Mouse (Mus musculus) intestine, postnatal 0 days (tissue): Measurements from ENCODE around the gene Uggt2. TPM values are rescaled to one million over a fixed set of nuclear protein-coding genes. Genes with fewer than 3 reads are reported as not detected.

ENCODE experiments used
- ATAC-seq: fragments of 200-750 bp; cut with Nextera tagmentation; 2 replicates; pipeline ENCODE4 v1.8.0; 2017; ENCODE audit warnings: mild to moderate bottlenecking, moderate TSS enrichment, moderate library complexity
- H3K27ac ChIP-seq: fragments of 300-500 bp; sonication (generic); 2 replicates; pipeline ENCODE4 v1.5.1; 2014; ENCODE audit warnings: mild to moderate bottlenecking, low read depth, low read length, moderate library complexity
- H3K27me3 ChIP-seq: fragments of 300-500 bp; sonication (generic); replicated peaks from 2 replicates; pipeline ENCODE4 v1.6.1; 2014; ENCODE audit warnings: low read length, mixed read lengths; ENCODE audit not compliant: control insufficient read depth, insufficient read depth
- H3K36me3 ChIP-seq: fragments of 300-500 bp; sonication (generic); 2 replicates; pipeline ENCODE4 v1.6.1; 2014; ENCODE audit warnings: mild to moderate bottlenecking, moderate library complexity; ENCODE audit not compliant: control insufficient read depth, insufficient read depth
- H3K4me1 ChIP-seq: fragments of 300-500 bp; sonication (generic); replicated peaks from 2 replicates; pipeline ENCODE4 v1.6.1; 2014; ENCODE audit warnings: antibody characterized with exemption, low read length, mixed read lengths; ENCODE audit not compliant: control insufficient read depth, insufficient read depth
- H3K4me2 ChIP-seq: fragments of 300-500 bp; sonication (generic); replicated peaks from 2 replicates; pipeline ENCODE4 v1.6.1; 2014; ENCODE audit warnings: low read depth, mild to moderate bottlenecking, moderate library complexity
- H3K4me3 ChIP-seq: fragments of 300-500 bp; sonication (generic); 2 replicates; pipeline ENCODE4 v1.5.1; 2014; ENCODE audit warnings: low read depth, low read length
- H3K9ac ChIP-seq: fragments of 300-500 bp; sonication (generic); 2 replicates; pipeline ENCODE4 v1.6.1; 2014; ENCODE audit warnings: mild to moderate bottlenecking, low read depth, low read length
- H3K9me3 ChIP-seq: fragments of 300-500 bp; sonication (generic); 2 replicates; pipeline ENCODE4 v1.6.1; 2016; ENCODE audit warnings: mixed run types; ENCODE audit not compliant: control insufficient read depth
- CTCF ChIP-seq: sonication (generic); IDR thresholded peaks from 2 replicates; pipeline ENCODE4 v1.5.1; 2016; ENCODE audit warnings: low read depth, mild to moderate bottlenecking, control low read depth, antibody characterized with exemption, moderate library complexity
- WGBS: fragments of 180-500 bp; shearing (Covaris S2); extraction: QIAGEN DNeasy Blood & Tissue Kit; methylation state at CpG from one replicate; pipeline ENCODE4 v1.1.7; 2014; 5-methylcytosine and 5-hydroxymethylcytosine counted together
- polyA plus RNA-seq: library from polyadenylated mRNA; unstranded; fragments of >200 nt; fragmentation: Nextera tagmentation; extraction: Ambion mirVana; gene quantifications from 2 replicates; pipeline ENCODE4 v1.2.1, GENCODE M21; 2015

Uggt2 gene
- polyA plus RNA-seq, 1 experiment from 2014 or later = 1.6 TPM

DNA sequence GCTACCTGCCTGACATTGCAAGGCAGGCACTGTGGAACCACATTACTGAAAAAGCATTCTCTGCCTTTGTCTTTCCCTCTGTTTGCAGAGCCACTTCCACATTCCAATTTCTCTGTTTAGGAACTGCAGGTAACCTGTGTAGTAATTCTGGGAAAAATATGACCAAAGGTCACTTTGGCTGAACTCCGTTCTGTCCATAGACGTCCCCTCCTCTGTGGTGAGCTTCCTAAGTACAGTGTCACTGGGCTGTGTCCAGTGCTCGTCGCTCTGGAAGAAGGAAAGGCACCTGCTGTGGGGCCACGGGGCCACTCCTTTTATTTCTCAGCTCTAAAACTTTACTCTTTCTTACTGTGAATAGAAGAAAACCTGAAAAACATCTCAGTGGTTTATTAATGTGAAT is 118.9 kb downstream of the Uggt2 start:
- 55% methylated on average over 5 of the region's 5 CpGs for WGBS
- no peak overlapping the region for H3K4me3 ChIP-seq
- ATAC-seq = no peak
- no peaks in the 10 kb centered on the region for H3K9me3 ChIP-seq
- no peak overlapping the region for H3K27ac ChIP-seq
- H3K27me3 ChIP-seq = no peaks in the 10 kb centered on the region
- H3K36me3 ChIP-seq = peaks cover 48% of the 10 kb centered on the region
- H3K9ac ChIP-seq = no peak overlapping the region
- H3K4me1 ChIP-seq = no peaks in the 10 kb centered on the region
- H3K4me2 ChIP-seq = no peak overlapping the region
- TF ChIP-seq CTCF = no peak

GRCm38 (mm10) chr14:118979571-118980325 is 119.5 kb downstream of the Uggt2 start:
- Histone ChIP-seq H3K4me1 (no peaks in the 10 kb centered on the region), H3K9me3 (no peaks in the 10 kb centered on the region), H3K36me3 (peaks cover 54% of the 10 kb centered on the region), H3K27ac (no peak overlapping the region), H3K4me3 (no peak overlapping the region), H3K27me3 (no peaks in the 10 kb centered on the region), H3K4me2 (no peak overlapping the region), H3K9ac (no peak overlapping the region)
- 83% methylated on average over 7 of the region's 7 CpGs for WGBS
- no peak for ATAC-seq
- TF ChIP-seq CTCF = no peak

- 84% methylated on average over 8 of the region's 8 CpGs for WGBS
- Histone ChIP-seq H3K27me3 (no peaks in the 10 kb centered on the region), H3K4me2 (no peak overlapping the region), H3K27ac (no peak overlapping the region), H3K36me3 (peaks cover 65% of the 10 kb centered on the region), H3K9ac (no peak overlapping the region), H3K9me3 (no peaks in the 10 kb centered on the region), H3K4me1 (no peaks in the 10 kb centered on the region), H3K4me3 (no peak overlapping the region)
- no peak for TF ChIP-seq CTCF
- ATAC-seq = no peak
These were observed 122.0 kb downstream of the Uggt2 start for GRCm38 (mm10) chr14:118977136-118977816.

- Histone ChIP-seq H3K9me3 (no peaks in the 10 kb centered on the region), H3K9ac (no peak overlapping the region), H3K4me1 (no peaks in the 10 kb centered on the region), H3K4me2 (no peak overlapping the region), H3K4me3 (no peak overlapping the region), H3K27me3 (no peaks in the 10 kb centered on the region), H3K27ac (no peak overlapping the region), H3K36me3 (peaks cover 87% of the 10 kb centered on the region)
- no peak for ATAC-seq
- 97% methylated on average over 6 of the region's 6 CpGs for WGBS
- no peak for TF ChIP-seq CTCF
These were observed 127.0 kb downstream of the Uggt2 start for GRCm38 (mm10) chr14:118972268-118972667.

- no peak overlapping the region for H3K27ac ChIP-seq
- no peaks in the 10 kb centered on the region for H3K4me1 ChIP-seq
- no peaks in the 10 kb centered on the region for H3K9me3 ChIP-seq
- 76% methylated on average over 7 of the region's 7 CpGs for WGBS
- peaks cover 53% of the 10 kb centered on the region for H3K36me3 ChIP-seq
- H3K27me3 ChIP-seq = no peaks in the 10 kb centered on the region
- H3K9ac ChIP-seq = no peak overlapping the region
- H3K4me3 ChIP-seq = no peak overlapping the region
- ATAC-seq = no peak
- TF ChIP-seq CTCF = no peak
- no peak overlapping the region for H3K4me2 ChIP-seq
These were observed 131.6 kb downstream of the Uggt2 start for GRCm38 (mm10) chr14:118967646-118968045.

DNA sequence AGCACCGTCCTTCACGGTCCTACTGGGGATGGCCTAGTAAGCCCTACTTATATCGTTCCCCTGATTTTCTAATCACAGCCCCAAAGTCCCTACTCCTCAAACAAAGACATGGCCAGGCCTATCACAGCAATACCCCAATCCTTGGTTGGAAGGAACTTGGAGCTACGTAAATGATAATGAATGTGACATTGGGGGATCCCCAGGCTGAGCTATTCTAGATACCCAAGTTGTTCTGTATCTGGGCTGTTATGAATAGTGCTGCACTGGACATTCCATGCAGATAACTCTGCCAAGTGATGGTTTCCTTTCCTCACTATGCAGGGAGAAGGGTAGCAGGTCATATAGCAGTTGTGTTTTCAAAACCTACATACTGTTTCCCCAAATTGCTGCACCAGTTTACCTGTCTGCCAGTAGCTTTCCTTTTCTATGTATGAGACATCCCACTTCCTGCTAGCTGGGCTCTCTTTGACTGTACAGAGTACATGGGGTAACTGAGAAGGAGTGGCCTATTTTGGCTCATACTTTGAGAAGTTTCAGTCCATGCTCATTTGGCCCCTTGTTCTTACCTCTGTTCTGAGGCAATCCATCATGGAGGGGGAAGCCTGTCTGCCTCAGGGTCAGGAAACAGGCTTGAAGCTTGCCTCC is 133.8 kb downstream of the Uggt2 start:
- Histone ChIP-seq H3K27ac (no peak overlapping the region), H3K36me3 (peaks cover 54% of the 10 kb centered on the region), H3K4me3 (no peak overlapping the region), H3K9me3 (no peaks in the 10 kb centered on the region), H3K9ac (no peak overlapping the region), H3K27me3 (no peaks in the 10 kb centered on the region), H3K4me1 (no peaks in the 10 kb centered on the region), H3K4me2 (no peak overlapping the region)
- WGBS = 92% methylated on average over 4 of the region's 4 CpGs
- TF ChIP-seq CTCF = no peak
- no peak for ATAC-seq
